Mouse (Mus musculus): ENCODE results near the gene Tmem41b. TPM values are rescaled to one million over a fixed set of nuclear protein-coding genes. Genes with fewer than 3 reads are reported as not detected.
"Not testable (repeated sequence)": the region's sequence is repeated elsewhere in the genome, so short reads cannot be mapped to it uniquely, and the experiment has no call there.

Gene Tmem41b
- 60.0 and 64.2 TPM in 2 replicates for total RNA-seq (2017)

GRCm38 (mm10) chr7:109986775-109987174 is at the start of gene Tmem41b:
Gene Tmem41b (minus strand): TSS chr7:109986929.
- not testable (repeated sequence) for ATAC-seq (ENCODE audit: extremely low read depth, insufficient number of reproducible peaks, low FRiP score, poor library complexity, severe bottlenecking)

GRCm38 (mm10) chr7:110030342-110030741 is 43.6 kb upstream of the Tmem41b start:
- ATAC-seq (ENCODE audit: extremely low read depth, insufficient number of reproducible peaks, low FRiP score, poor library complexity, severe bottlenecking): no peak

GRCm38 (mm10) chr7:110028826-110029225 is 42.1 kb upstream of the Tmem41b start:
- no peak for ATAC-seq (ENCODE audit: extremely low read depth, insufficient number of reproducible peaks, low FRiP score, poor library complexity, severe bottlenecking)

- ATAC-seq (ENCODE audit: extremely low read depth, insufficient number of reproducible peaks, low FRiP score, poor library complexity, severe bottlenecking): no peak
Observed at GRCm38 (mm10) chr7:110026594-110026993, 39.9 kb upstream of the Tmem41b start.

GRCm38 (mm10) chr7:110023553-110023952 is 36.8 kb upstream of the Tmem41b start:
- ATAC-seq (ENCODE audit: extremely low read depth, insufficient number of reproducible peaks, low FRiP score, poor library complexity, severe bottlenecking): no peak

- ATAC-seq (ENCODE audit: extremely low read depth, insufficient number of reproducible peaks, low FRiP score, poor library complexity, severe bottlenecking): 0 out of 2 replicates have a peak, but pooled peaks have one; percentile 4
Observed at GRCm38 (mm10) chr7:110018631-110019482, 32.1 kb upstream of the Tmem41b start.

GRCm38 (mm10) chr7:110018117-110018630 is 31.4 kb upstream of the Tmem41b start, which contains the start of gene Ipo7:
Gene Ipo7 (plus strand): TSS chr7:110018274.
- ATAC-seq (ENCODE audit: extremely low read depth, insufficient number of reproducible peaks, low FRiP score, poor library complexity, severe bottlenecking): peak; percentile 100

- no peak for ATAC-seq (ENCODE audit: extremely low read depth, insufficient number of reproducible peaks, low FRiP score, poor library complexity, severe bottlenecking)
Observed at GRCm38 (mm10) chr7:110014272-110014671, 27.5 kb upstream of the Tmem41b start.

GRCm38 (mm10) chr7:110011417-110011816 is 24.7 kb upstream of the Tmem41b start:
- no peak for ATAC-seq (ENCODE audit: extremely low read depth, insufficient number of reproducible peaks, low FRiP score, poor library complexity, severe bottlenecking)

- ATAC-seq (ENCODE audit: extremely low read depth, insufficient number of reproducible peaks, low FRiP score, poor library complexity, severe bottlenecking): no peak
Observed at GRCm38 (mm10) chr7:110009084-110009483, 22.4 kb upstream of the Tmem41b start.

- no peak for ATAC-seq (ENCODE audit: extremely low read depth, insufficient number of reproducible peaks, low FRiP score, poor library complexity, severe bottlenecking)
Observed at GRCm38 (mm10) chr7:110008513-110008912, 21.8 kb upstream of the Tmem41b start.

GRCm38 (mm10) chr7:110006471-110007195 is 19.9 kb upstream of the Tmem41b start:
- ATAC-seq (ENCODE audit: extremely low read depth, insufficient number of reproducible peaks, low FRiP score, poor library complexity, severe bottlenecking): peak; percentile 84

GRCm38 (mm10) chr7:110005976-110006375 is 19.2 kb upstream of the Tmem41b start:
- ATAC-seq (ENCODE audit: extremely low read depth, insufficient number of reproducible peaks, low FRiP score, poor library complexity, severe bottlenecking): no peak

- ATAC-seq (ENCODE audit: extremely low read depth, insufficient number of reproducible peaks, low FRiP score, poor library complexity, severe bottlenecking): peak; percentile 47; the same call in 1 of the 2 replicates
Observed at GRCm38 (mm10) chr7:110002968-110003367, 16.2 kb upstream of the Tmem41b start.

GRCm38 (mm10) chr7:110002092-110002491 is 15.4 kb upstream of the Tmem41b start:
- ATAC-seq (ENCODE audit: extremely low read depth, insufficient number of reproducible peaks, low FRiP score, poor library complexity, severe bottlenecking): peak; percentile 51

GRCm38 (mm10) chr7:109998388-109998787 is 11.7 kb upstream of the Tmem41b start:
- no peak for ATAC-seq (ENCODE audit: extremely low read depth, insufficient number of reproducible peaks, low FRiP score, poor library complexity, severe bottlenecking)

GRCm38 (mm10) chr7:109993157-109993959 is 6.6 kb upstream of the Tmem41b start:
- ATAC-seq (ENCODE audit: extremely low read depth, insufficient number of reproducible peaks, low FRiP score, poor library complexity, severe bottlenecking): no peak

- no peak for ATAC-seq (ENCODE audit: extremely low read depth, insufficient number of reproducible peaks, low FRiP score, poor library complexity, severe bottlenecking)
Observed at GRCm38 (mm10) chr7:109991286-109991685, 4.6 kb upstream of the Tmem41b start.

GRCm38 (mm10) chr7:109986133-109986669 is 528 bp downstream of the Tmem41b start:
- peak; percentile 99 for ATAC-seq (ENCODE audit: extremely low read depth, insufficient number of reproducible peaks, low FRiP score, poor library complexity, severe bottlenecking)

All from neutrophil, adult 5-6 weeks (primary cell).